Mouse (Mus musculus) lung, adult 2 months (tissue): Measurements from ENCODE around the gene Acvr1.

Source experiments
- CTCF ChIP-seq: fragments of 200-500 bp; IDR thresholded peaks from 2 replicates; pipeline ENCODE4 v1.5.1; 2011; ENCODE audit warnings: mild to moderate bottlenecking, low read length, control low read depth; ENCODE audit not compliant: insufficient read depth
- POLR2A ChIP-seq: fragments of 200-500 bp; IDR thresholded peaks from 2 replicates; pipeline ENCODE4 v1.6.1; 2011; ENCODE audit warnings: low read depth, mild to moderate bottlenecking, control low read depth, low read length, borderline replicate concordance; ENCODE audit errors: extremely low read depth

- TF ChIP-seq POLR2A (no peak), CTCF (no peak)
Observed at GRCm38 (mm10) chr2:58538196-58538595, 28.8 kb downstream of the Acvr1 start.
